Mouse (Mus musculus): Measurements from ENCODE around the gene Shroom3. TPM values are rescaled to one million over a fixed set of nuclear protein-coding genes. Genes with fewer than 3 reads are reported as not detected.

Shroom3 gene
- total RNA-seq, 2 experiments from 2014 or later, result not detected

DNA sequence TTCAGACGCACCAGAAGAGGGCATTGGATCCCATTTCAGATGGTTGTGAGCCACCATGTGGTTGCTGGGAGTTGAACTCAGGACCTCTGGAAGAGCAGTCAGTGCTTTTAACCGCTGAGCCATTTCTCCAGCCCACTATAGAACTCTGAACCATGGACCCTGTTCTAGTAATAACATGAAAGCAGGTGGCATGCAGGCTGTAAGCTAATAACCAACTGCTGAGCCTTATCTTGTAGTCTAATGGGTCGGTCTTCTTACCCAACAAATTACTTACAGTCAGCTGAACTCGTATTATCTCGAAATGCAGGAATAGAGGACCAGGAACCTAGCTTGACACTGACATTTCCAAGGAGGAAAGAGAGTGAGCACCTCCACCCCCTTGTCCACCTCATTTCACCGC lies 311.1 kb downstream of the Shroom3 start:
- no peak for ATAC-seq (ENCODE audit: poor library complexity, severe bottlenecking)

DNA sequence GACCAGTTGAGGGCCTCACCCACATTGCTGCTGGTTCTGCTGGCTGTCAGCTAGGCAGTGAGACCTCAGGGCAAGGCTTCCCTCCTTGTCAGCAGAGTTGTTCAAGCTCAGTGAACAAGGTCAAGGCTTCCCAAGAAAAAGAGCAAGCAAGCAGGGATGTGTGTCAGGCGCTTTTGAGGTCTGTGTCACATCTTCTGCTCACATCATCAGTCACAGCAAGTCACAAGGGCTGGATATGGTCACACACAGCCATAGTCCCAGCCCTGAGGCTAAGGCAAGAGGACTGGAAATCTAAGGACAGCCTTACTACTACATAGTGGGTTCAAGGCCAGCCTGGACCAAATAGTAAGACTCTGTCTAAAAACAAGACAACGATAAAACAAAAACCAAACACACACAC lies 311.6 kb downstream of the Shroom3 start:
- no peak for ATAC-seq (ENCODE audit: poor library complexity, severe bottlenecking)

DNA sequence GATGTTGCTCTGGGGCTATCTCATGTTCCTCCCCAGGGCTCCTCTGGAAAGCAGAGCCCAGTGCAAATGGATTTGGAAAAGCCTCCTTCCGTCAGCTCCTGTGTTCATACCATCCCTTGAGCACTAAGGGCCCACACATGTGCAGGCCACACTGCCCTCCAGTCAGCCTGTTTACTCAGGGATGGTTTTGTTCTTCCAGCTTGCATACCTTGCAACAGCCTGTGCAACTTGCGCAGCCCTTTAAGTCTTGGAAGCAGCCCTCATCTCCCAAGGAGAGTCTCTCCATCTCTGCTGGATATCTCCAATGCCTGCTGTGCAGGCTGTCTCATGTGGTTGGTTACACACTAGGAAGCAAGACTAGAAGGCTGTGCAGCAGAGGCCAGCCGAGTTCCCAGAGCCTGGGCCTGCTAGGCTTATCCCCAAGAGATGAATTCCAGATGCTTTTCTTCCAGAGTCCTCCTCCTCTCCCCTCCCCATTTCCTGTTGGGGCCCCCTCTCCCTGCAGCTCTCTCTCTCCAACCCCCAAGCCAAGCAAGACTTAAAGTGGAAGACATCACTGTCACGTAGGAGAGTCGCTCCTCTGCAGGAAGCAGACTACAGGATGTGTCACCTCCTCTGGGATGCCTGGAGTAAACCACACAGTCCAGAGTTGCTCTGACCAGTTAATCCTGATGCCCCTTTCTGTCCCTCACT lies 314.3 kb downstream of the Shroom3 start:
- ATAC-seq (ENCODE audit: poor library complexity, severe bottlenecking), result no peak

DNA sequence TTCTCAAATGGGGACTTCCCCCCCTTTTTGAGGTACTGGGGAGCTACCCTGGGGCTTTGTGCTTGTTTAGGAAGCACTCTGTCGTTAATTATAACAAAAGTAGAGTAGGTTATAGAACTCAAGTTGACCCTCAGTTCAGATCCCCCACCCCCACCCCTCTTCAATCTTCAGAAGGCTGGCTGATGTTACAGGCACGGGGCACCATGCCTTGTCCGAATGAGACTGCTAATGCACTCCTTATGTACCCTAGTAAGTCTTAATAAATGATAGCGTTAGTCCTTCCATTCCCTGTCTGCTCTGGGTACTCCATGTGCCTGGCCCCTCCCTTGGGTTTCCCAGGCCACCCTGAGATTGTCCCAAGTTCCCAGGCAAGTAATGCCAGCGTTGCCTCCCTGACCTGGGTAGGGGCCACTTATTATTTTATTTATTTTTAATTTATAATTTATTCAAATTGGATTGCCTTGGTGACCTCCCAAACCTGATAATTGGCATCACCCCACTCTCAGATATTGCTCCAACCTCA lies 315.3 kb downstream of the Shroom3 start:
- ATAC-seq (ENCODE audit: poor library complexity, severe bottlenecking), result no peak

DNA sequence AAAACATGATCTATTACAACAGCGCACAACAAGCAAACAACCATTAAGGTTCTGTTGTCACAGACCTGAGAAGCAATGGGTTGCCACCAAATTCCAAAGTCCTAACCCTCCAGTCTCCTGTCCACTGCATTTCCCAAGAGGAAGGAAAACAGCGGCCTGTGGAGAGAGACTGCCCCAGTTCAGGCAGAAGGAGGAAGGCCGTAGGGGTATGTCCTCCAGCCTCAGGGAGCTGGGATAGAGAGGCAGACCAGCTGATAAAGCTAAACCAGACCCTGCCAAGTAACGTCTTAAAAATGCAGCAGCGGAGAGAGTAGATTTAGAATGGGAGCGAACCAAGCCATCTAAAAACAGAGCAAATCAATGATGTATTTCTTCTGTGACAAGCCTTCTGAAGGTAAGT lies 316.8 kb downstream of the Shroom3 start:
- ATAC-seq (ENCODE audit: poor library complexity, severe bottlenecking), result no peak

DNA sequence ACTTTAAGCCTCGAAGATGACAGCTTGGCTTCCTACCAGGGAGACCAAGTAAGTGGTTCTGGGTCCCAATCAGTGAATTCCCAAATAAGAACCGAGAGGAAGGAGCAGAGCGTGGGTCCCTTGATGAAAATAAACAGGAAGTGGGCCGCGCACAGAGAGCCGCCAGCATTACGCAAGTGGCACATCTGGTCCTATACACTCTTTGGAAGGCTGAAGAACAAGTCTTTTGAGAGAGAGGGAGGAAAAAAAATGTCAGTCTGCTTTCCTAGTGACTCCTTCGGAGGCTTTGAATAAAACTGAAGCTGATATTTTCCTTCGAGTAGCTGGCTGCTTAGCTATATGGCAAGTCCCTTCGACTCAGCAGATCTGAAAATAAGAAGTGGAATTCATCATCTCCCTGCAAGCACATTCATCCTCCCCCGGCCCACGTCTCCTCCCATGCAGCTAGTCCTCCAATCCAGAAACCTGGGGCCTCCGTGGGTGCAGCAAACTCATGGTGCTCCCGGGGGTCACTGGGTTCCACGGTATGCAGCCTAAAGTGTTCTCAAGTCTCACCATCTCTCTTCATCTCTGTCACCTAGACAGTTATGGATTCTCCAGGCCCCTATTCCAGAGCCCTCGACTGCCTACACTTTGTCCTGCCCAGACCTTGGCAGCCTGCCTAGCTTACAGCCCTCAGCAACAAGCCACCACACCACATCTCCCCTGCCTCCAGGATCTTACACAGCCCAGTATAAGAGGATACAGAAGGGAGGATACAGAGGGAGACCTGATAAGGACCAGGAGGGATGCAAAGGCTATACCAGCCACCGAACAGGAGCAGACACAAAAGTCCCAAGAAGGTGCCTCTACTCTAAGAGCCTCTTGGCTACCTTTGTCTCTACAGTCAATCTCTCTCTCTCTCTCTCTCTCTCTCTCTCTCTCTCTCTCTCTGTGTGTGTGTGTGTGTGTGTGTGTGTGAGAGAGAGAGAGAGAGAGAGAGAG lies 317.8 kb downstream of the Shroom3 start:
- ATAC-seq (ENCODE audit: poor library complexity, severe bottlenecking), result peak; percentile 47; the same call in 1 of the 2 replicates

DNA sequence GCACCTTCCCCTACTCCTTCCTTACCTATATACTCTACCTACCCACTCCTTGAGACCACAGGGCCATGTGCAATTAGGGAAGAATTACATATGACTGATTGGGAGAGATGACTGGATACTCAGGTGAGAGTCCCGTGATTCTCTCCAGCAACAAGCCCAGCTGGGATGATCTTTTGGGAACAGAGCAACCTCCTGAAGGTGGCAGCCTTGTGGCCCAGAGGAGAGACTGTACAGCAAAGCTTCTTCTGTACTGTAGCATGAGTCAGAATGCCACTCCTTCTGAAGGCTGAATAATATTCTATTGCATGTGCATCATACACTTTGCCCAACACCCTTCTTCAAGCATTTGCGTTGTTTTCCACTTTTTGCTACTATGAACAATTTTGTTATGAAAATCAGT lies 319.4 kb downstream of the Shroom3 start:
- no peak for ATAC-seq (ENCODE audit: poor library complexity, severe bottlenecking)

DNA sequence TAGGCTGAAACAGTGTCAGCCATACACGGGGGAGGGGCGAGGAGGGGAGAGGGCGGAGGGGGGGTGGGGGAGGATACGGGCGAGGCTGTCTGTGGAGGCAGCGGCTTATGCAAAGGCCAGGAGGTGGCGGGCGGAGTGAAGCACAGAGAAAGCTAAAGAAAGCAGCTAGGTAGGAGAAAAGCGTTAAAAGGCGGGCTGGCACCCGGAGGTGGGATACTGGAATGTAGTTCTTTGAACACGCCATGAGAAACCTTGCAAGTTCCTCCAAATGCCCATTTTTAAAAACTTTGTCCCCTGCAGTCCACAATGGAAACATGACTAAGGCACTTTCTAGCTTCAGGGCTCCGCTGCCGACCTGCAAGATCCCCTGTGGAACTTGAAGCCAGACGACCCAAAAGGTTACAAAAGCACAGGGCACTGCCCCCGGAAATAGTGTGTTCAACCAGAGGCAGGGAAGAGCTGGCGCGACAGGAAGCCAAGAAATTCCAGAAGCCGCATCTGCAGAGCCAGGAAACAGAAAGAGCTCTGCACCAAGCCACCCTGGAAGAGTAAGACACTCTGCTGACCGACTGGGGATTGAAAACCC lies 322.1 kb downstream of the Shroom3 start:
- ATAC-seq (ENCODE audit: poor library complexity, severe bottlenecking), result no peak

DNA sequence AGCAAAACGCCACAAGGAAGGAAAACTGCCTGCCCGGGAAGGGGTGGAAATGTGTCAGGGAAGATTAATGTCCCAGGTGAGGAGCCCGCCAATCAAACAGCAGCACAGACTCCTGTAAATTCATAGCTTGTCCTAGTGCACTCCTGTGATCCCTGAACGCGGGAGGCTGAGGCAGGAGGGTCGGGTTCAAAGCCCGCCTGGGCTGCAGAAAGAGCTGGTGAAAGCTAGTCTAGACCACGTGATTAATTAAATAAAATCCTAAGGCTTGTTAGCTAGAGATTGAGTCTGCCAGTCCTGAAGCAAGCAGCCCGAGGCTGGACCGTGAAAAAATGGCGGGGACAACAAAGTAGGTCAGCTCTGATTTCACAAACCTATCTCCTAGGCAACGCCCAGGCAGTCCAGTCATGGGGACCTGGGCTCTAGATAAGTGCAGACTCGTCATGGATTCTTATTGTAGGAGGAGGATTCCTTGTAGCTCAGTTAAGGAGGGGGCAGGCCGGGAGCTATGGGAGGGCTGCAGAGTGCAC lies 322.6 kb downstream of the Shroom3 start:
- no peak for ATAC-seq (ENCODE audit: poor library complexity, severe bottlenecking)

DNA sequence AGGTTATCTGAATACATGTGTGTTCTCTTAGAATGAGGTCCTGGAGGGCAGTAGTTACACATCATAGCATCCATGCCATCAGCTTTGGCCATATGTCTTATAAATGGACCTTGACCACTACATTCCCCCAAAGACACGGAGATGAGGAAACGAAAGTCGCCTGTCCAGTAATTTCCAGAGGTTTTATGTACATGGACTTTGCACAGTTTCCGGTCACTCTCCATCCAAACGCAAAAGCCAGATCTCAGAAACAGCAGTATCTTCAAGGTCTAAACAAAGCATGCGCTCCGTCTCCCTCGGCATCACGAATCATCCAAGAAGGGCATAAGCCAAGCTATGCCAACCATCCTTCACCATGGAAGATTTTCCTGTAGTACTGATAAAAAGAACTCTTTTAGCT lies 325.0 kb downstream of the Shroom3 start:
- ATAC-seq (ENCODE audit: poor library complexity, severe bottlenecking), result no peak

Other genes starting within 250 kb of the Shroom3 start
- 49.7 and 63.3 TPM in 2 replicates for gene Nup54, start 248.2 kb upstream of the Shroom3 start, total RNA-seq (2015)
- 56.8 and 73.3 TPM in 2 replicates for gene Nup54, start 248.2 kb upstream of the Shroom3 start, total RNA-seq (2017)
- gene Scarb2, start 176.6 kb upstream of the Shroom3 start, total RNA-seq (2015), result 52.0 and 52.9 TPM in 2 replicates
- 79.9 and 82.0 TPM in 2 replicates for gene Scarb2, start 176.6 kb upstream of the Shroom3 start, total RNA-seq (2017)
- gene Fam47e, start 128.4 kb upstream of the Shroom3 start, total RNA-seq (2015), result not detected in 2 replicates
- gene Fam47e, start 128.4 kb upstream of the Shroom3 start, total RNA-seq (2017), result not detected in 2 replicates
- gene Stbd1, start 80.4 kb upstream of the Shroom3 start, total RNA-seq (2015), result 4.3 and 4.8 TPM in 2 replicates
- 6.6 and 9.4 TPM in 2 replicates for gene Stbd1, start 80.4 kb upstream of the Shroom3 start, total RNA-seq (2017)
- 0.18 and 1.2 TPM in 2 replicates for gene Ccdc158, start 8.2 kb upstream of the Shroom3 start, total RNA-seq (2015)
- 0.62 and 0.69 TPM in 2 replicates for gene Ccdc158, start 8.2 kb upstream of the Shroom3 start, total RNA-seq (2017)

Data from megakaryocyte, adult 5-6 weeks (primary cell).